Comparison of ENCODE assay signal across 22 mouse cellular contexts in the genomic region with DNA sequence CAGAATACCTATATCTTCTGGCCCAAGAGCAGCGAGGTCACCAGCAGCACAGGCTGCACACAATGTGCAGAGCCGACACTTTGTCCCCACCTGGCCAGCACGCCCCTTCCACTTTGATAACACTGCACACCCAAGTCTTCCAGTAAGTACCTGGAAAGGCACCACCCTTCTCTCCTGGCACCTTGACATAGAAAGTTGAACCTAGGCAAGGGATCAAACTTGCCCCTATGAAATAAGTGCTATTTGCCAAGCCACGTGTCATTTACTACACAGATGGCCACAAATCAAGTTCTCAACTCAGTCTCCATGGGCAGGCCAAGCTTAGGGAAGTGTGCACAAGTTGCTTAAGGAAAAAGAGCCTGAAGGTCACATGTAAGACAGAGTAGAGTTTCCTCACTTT. TPM values are rescaled to one million over a fixed set of nuclear protein-coding genes. Genes with fewer than 3 reads are reported as not detected.
"Had no signal": no experiment of that assay in that cellular context is flagged by ENCODE, and none has a peak within 500 bp of the region (broad histone marks: within the 10 kb centered on the region; RNA-seq: fewer than 3 reads in every experiment).

No protein-coding gene starts in this region.

- H3K4me3 ChIP-seq: layer of hippocampus, adult 2 months; limb, embryonic 12.5 days; midbrain, embryonic 10.5 days; midbrain, embryonic 15.5 days; neural tube, embryonic 12.5 days had no signal

- H3K9ac ChIP-seq: limb, embryonic 12.5 days; liver, embryonic 14.5 days; midbrain, embryonic 15.5 days; neural tube, embryonic 12.5 days had no signal

- H3K4me2 ChIP-seq: limb, embryonic 12.5 days; midbrain, embryonic 15.5 days; neural tube, embryonic 12.5 days had no signal

- H3K36me3 ChIP-seq: limb, embryonic 12.5 days; midbrain, embryonic 10.5 days; midbrain, embryonic 15.5 days; neural tube, embryonic 12.5 days had no signal

- H3K4me1 ChIP-seq: limb, embryonic 12.5 days; midbrain, embryonic 10.5 days; midbrain, embryonic 15.5 days; neural tube, embryonic 12.5 days had no signal

- DNase-seq: kidney, adult 8-10 months; kidney, postnatal 25 days; liver; lung, adult 2 months; lung, postnatal 10 days; lung, postnatal 4 days; spleen, adult 18-20 months; thymus, adult 2 months; thymus, postnatal 25 days had no signal

- H3K27me3 ChIP-seq: limb, embryonic 12.5 days; midbrain, embryonic 15.5 days; neural tube, embryonic 12.5 days had no signal

- H3K27ac ChIP-seq: layer of hippocampus, adult 2 months; limb, embryonic 12.5 days; liver, embryonic 14.5 days; midbrain, embryonic 10.5 days; midbrain, embryonic 15.5 days; neural tube, embryonic 12.5 days had no signal

- H3K9me3 ChIP-seq: limb, embryonic 12.5 days; midbrain, embryonic 10.5 days; midbrain, embryonic 15.5 days; neural tube, embryonic 12.5 days had no signal

- ATAC-seq: midbrain, embryonic 15.5 days had no signal

RNA-seq across cellular contexts. Expression of a gene that starts 25.8 kb away (rescaled TPM):
- total RNA-seq: layer of hippocampus, adult 2 months; layer of hippocampus, postnatal 10 days; left cerebral cortex, postnatal 36 days; megakaryocyte, adult 5-6 weeks; monocyte, adult 5-6 weeks; neutrophil, adult 5-6 weeks had no signal
- polyA plus RNA-seq: kidney, embryonic 16.5 days; limb, embryonic 12.5 days; liver, embryonic 14.5 days; lung, adult 2 months; thymus, adult 2 months; urinary bladder, adult 2 months had no signal

RNA-seq across cellular contexts. Expression of a gene that starts 30.2 kb away (rescaled TPM):
- total RNA-seq: monocyte, adult 5-6 weeks had no signal
